Mouse (Mus musculus) c-Kit-positive CD71-positive TER-119-positive erythroid progenitor cells, embryonic 14.5 days (primary cell): ENCODE results near the gene Pinlyp.
A peak's percentile ranks its signal among the peaks of the same experiment; 100 is the strongest.
"Not testable (repeated sequence)": the region's sequence is repeated elsewhere in the genome, so short reads cannot be mapped to it uniquely, and the experiment has no call there.

Experiments
- DNase-seq: peaks from one replicate; pipeline ENCODE4 v3.0.0-alpha.2; 2013; ENCODE audit warnings: low spot score

Pinlyp gene

GRCm38 (mm10) chr7:24522805-24523204, 23.1 kb downstream of the Pinlyp start:
- DNase-seq, result no peak

- not testable (repeated sequence) for DNase-seq
These were observed 25.9 kb downstream of the Pinlyp start for GRCm38 (mm10) chr7:24520054-24520453.

GRCm38 (mm10) chr7:24519130-24519529, 26.8 kb downstream of the Pinlyp start:
- DNase-seq, result no peak

GRCm38 (mm10) chr7:24517654-24518053, 28.3 kb downstream of the Pinlyp start:
- no peak for DNase-seq

GRCm38 (mm10) chr7:24517077-24517476, 28.8 kb downstream of the Pinlyp start:
- no peak for DNase-seq

- peak; percentile 41 for DNase-seq
These were observed 29.6 kb downstream of the Pinlyp start for GRCm38 (mm10) chr7:24516319-24516718.

- DNase-seq, result no peak
These were observed 33.6 kb downstream of the Pinlyp start, which contains the start of gene AC161166.1 for GRCm38 (mm10) chr7:24512355-24512754. AC161166.1 (minus strand) TSS chr7:24512455.

GRCm38 (mm10) chr7:24507726-24508114, 38.2 kb downstream of the Pinlyp start:
- no peak for DNase-seq

- DNase-seq, result peak; percentile 59
These were observed 38.8 kb downstream of the Pinlyp start, which contains the start of gene Zfp428 for GRCm38 (mm10) chr7:24506838-24507725. Zfp428 (plus strand) TSS chr7:24507006.

GRCm38 (mm10) chr7:24506476-24506837, 39.5 kb downstream of the Pinlyp start:
- DNase-seq, result no peak

GRCm38 (mm10) chr7:24506065-24506459, 39.9 kb downstream of the Pinlyp start:
- no peak for DNase-seq

GRCm38 (mm10) chr7:24505447-24506064, 40.4 kb downstream of the Pinlyp start:
- no peak for DNase-seq

- no peak for DNase-seq
These were observed 41.0 kb downstream of the Pinlyp start for GRCm38 (mm10) chr7:24504868-24505267.

- DNase-seq, result no peak
These were observed 41.9 kb downstream of the Pinlyp start for GRCm38 (mm10) chr7:24504004-24504403.

GRCm38 (mm10) chr7:24501492-24501891, 44.4 kb downstream of the Pinlyp start:
- DNase-seq, result no peak

GRCm38 (mm10) chr7:24500929-24501328, 45.0 kb downstream of the Pinlyp start:
- peak; percentile 46 for DNase-seq

GRCm38 (mm10) chr7:24499856-24500577, 45.9 kb downstream of the Pinlyp start:
- DNase-seq, result no peak
